Mouse (Mus musculus) kidney, embryonic 14.5 days (tissue): Measurements from ENCODE around the gene Rnf180. TPM values are rescaled to one million over a fixed set of nuclear protein-coding genes. Genes with fewer than 3 reads are reported as not detected.
A peak's percentile ranks its signal among the peaks of the same experiment; 100 is the strongest.

ENCODE experiments used
- ATAC-seq: fragments of 200-750 bp; cut with Nextera tagmentation; 2 replicates; pipeline ENCODE4 v1.8.0; 2017; ENCODE audit warnings: moderate number of reproducible peaks, mild to moderate bottlenecking, moderate TSS enrichment, moderate library complexity; ENCODE audit not compliant: low FRiP score, low TSS enrichment
- H3K27ac ChIP-seq: fragments of 300-500 bp; sonication (generic); 2 replicates; pipeline ENCODE4 v1.5.1; 2014; ENCODE audit warnings: low read depth, mild to moderate bottlenecking, low read length, moderate library complexity, mixed read lengths
- H3K27me3 ChIP-seq: fragments of 300-500 bp; sonication (generic); 2 replicates; pipeline ENCODE4 v1.6.1; 2014; ENCODE audit warnings: mild to moderate bottlenecking, low read length; ENCODE audit not compliant: control insufficient read depth, insufficient read depth
- H3K36me3 ChIP-seq: fragments of 300-500 bp; sonication (generic); 2 replicates; pipeline ENCODE4 v1.6.1; 2014; ENCODE audit warnings: low read length, mixed read lengths; ENCODE audit not compliant: control insufficient read depth, insufficient read depth
- H3K4me1 ChIP-seq: fragments of 300-500 bp; sonication (generic); 2 replicates; pipeline ENCODE4 v1.6.1; 2014; ENCODE audit warnings: low read length, mixed read lengths; ENCODE audit not compliant: control insufficient read depth, insufficient read depth
- H3K4me2 ChIP-seq: fragments of 300-500 bp; sonication (generic); replicated peaks from 2 replicates; pipeline ENCODE4 v1.6.1; 2014; ENCODE audit warnings: low read depth, mild to moderate bottlenecking, low read length
- H3K4me3 ChIP-seq: fragments of 300-500 bp; sonication (generic); 2 replicates; pipeline ENCODE4 v1.5.1; 2014; ENCODE audit warnings: mild to moderate bottlenecking, low read length
- H3K9ac ChIP-seq: fragments of 300-500 bp; sonication (generic); 2 replicates; pipeline ENCODE4 v1.6.1; 2014; ENCODE audit warnings: low read depth, mild to moderate bottlenecking, low read length, moderate library complexity
- H3K9me3 ChIP-seq: fragments of 300-500 bp; sonication (generic); 2 replicates; pipeline ENCODE4 v1.6.1; 2016; ENCODE audit warnings: low read length; ENCODE audit not compliant: control insufficient read depth
- WGBS: fragments of 180-500 bp; shearing (Covaris S2); extraction: QIAGEN DNeasy Blood & Tissue Kit; methylation state at CpG from one replicate; pipeline ENCODE4 v1.1.7; 2014; 5-methylcytosine and 5-hydroxymethylcytosine counted together
- polyA plus RNA-seq: library from polyadenylated mRNA; unstranded; fragments of >200 nt; fragmentation: Nextera tagmentation; extraction: Ambion mirVana; gene quantifications from 2 replicates; pipeline ENCODE4 v1.2.1, GENCODE M21; 2014

Rnf180 gene
- polyA plus RNA-seq, 1 experiment from 2014 or later: 12.0 TPM

DNA sequence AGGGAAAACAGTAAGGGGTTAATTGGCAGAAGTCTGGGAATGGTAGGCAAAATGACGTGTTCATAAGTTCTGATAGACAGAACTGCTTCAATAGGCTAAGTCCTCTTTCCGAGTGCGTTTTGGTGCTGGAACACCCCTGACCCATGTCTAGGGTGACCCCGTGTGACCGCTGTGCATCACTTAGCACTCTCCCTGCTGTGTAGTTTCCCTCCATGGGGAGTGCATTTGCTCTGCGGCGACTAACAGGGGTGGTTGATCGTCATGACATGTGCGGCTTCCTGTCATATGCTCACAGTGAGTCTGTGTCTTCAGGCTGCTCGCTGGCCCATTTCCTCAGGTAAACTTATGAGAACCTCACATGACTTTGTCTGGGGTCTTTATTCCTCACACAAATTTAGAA lies 70.6 kb downstream of the Rnf180 start:
- no peak overlapping the region for H3K4me2 ChIP-seq
- no peaks in the 10 kb centered on the region for H3K9me3 ChIP-seq
- H3K27ac ChIP-seq: no peak overlapping the region
- H3K4me1 ChIP-seq: no peaks in the 10 kb centered on the region
- H3K9ac ChIP-seq: no peak overlapping the region
- no peaks in the 10 kb centered on the region for H3K36me3 ChIP-seq
- whole genome bisulfite sequencing: 54% methylated on average over 10 of the region's 10 CpGs
- no peak overlapping the region for H3K4me3 ChIP-seq
- no peak for ATAC-seq
- no peaks in the 10 kb centered on the region for H3K27me3 ChIP-seq

DNA sequence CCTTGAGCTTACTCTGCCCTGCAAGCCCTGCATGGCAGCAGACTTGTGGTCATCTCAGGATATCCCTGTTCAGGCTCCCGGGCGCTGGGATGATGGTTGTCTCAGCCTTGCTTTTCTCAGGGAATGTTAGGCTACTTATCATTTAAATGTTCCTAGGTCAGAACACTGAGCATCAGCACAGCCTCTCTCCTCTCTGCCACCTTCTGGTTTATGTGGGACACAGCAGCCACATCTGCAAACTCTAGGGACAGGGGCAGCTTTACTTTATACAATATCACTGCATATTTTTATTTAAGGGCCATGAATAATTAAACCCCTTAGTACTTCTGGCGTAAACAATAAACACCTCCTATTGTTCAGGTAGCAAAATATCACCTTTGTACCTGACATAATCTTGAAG lies 71.5 kb downstream of the Rnf180 start:
- 69% methylated on average over 3 of the region's 3 CpGs for WGBS

DNA sequence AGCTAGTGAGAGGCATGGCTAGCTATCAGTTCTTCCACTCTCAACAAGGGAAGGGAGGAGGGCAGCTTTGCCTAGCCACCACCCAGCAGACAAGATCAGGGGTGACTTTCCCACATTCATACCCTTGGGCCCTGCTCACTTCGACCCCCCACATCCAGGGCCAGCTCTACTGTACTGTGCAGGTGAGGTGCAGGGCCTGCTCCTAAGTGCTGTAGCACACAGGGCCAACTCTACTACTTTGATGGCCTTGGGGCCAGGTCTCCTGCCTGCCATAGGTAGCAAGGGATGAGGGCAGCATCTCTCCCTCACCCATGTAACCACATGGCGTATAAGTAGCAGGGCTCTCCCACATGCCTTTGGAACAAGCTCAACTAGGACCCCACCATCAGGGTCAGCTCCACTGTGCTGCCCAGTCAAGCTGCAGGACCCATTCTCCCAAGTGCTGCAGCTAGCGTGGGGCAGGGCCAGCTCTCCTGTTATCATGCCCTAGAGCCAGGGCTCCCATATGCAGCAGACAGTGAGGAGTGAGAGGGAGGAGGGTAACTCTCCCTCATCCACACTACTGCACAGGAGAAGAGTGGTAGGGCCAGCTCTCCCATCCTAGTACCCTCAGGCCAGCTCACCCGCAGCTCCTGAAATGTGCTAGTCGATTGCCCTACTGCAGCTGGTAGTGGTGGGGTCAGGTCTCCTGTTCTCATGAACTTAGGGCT lies 72.4 kb downstream of the Rnf180 start:
- Histone ChIP-seq H3K27ac (no peak overlapping the region), H3K9ac (no peak overlapping the region), H3K4me3 (no peak overlapping the region), H3K9me3 (no peaks in the 10 kb centered on the region), H3K36me3 (no peaks in the 10 kb centered on the region), H3K4me1 (no peaks in the 10 kb centered on the region), H3K4me2 (no peak overlapping the region), H3K27me3 (no peaks in the 10 kb centered on the region)
- no peak for ATAC-seq
- 88% methylated on average over 5 of the region's 5 CpGs for WGBS

More for the DNA sequence above, 71.5 kb downstream of the Rnf180 start:
- no peak overlapping the region for H3K4me3 ChIP-seq
- H3K9me3 ChIP-seq: no peaks in the 10 kb centered on the region
- ATAC-seq: 0 out of 2 replicates have a peak, but pooled peaks have one; percentile 49
- H3K9ac ChIP-seq: no peak overlapping the region
- H3K4me1 ChIP-seq: no peaks in the 10 kb centered on the region
- no peak overlapping the region for H3K4me2 ChIP-seq
- no peaks in the 10 kb centered on the region for H3K27me3 ChIP-seq
- no peaks in the 10 kb centered on the region for H3K36me3 ChIP-seq
- no peak overlapping the region for H3K27ac ChIP-seq

DNA sequence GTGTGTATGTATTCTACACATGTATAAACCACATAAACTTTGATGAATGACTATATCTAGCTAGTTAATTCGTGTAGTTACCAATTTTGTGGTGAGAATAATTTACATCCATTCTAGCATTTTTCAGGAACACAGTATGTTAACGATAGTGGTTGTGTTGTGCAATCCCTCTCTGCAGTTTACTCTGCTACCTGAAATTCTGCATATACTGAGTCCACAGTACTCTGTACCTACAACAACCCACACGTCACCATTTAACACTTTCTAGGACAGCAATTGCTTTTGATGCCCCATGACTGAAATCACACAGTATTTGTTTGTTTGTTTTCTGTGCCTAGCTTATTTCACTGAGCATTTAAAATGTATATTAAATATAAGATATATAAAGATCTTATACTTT lies 83.9 kb downstream of the Rnf180 start:
- Histone ChIP-seq H3K27ac (no peak overlapping the region), H3K9me3 (no peaks in the 10 kb centered on the region), H3K9ac (no peak overlapping the region), H3K36me3 (no peaks in the 10 kb centered on the region), H3K4me1 (no peaks in the 10 kb centered on the region), H3K27me3 (no peaks in the 10 kb centered on the region), H3K4me3 (no peak overlapping the region), H3K4me2 (no peak overlapping the region)
- WGBS: 82% methylated on average over 3 of the region's 3 CpGs
- no peak for ATAC-seq

DNA sequence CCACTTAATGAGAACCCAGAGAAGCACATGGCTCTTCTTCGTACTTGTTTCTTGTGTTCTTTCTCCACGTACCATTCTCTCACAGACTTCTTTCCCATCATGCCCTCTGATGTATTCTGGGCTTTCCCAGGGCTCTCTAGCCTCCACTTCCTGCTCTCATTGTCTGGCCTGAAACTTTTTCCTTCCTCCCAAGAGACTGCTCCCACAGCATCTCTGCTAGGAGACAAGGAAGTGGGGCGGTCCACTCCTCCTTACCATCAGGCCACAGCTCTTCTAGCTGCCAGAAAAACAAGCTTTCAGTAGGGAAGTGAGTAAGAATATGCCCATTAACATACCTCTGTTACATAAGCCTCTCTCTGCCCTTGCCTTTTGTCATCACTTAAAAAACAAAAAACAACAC lies 90.8 kb downstream of the Rnf180 start:
- no peak overlapping the region for H3K4me2 ChIP-seq
- no peak overlapping the region for H3K27ac ChIP-seq
- H3K4me3 ChIP-seq: no peak overlapping the region
- WGBS: 85% methylated on average over 3 of the region's 3 CpGs
- H3K36me3 ChIP-seq: no peaks in the 10 kb centered on the region
- no peaks in the 10 kb centered on the region for H3K9me3 ChIP-seq
- no peak overlapping the region for H3K9ac ChIP-seq
- no peaks in the 10 kb centered on the region for H3K4me1 ChIP-seq
- ATAC-seq: no peak
- H3K27me3 ChIP-seq: no peaks in the 10 kb centered on the region

DNA sequence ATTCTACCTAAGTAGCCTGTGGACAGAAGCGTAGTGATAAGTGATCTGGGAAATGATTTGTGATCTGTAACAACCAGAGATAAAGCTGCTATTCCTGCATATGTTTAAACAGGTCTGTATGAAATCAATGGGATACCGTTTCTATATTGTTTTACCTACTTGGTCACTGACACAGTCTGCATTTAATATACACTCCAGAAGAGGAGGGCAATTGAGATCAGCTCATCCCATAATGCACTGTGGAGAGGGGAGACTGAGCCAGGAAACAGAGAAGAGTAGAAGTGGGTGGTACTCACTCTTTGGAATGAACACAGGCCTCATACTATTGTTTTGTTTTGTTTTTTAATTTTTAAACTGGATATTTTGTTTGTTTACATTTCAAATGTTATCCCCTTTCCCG lies 96.0 kb downstream of the Rnf180 start:
- H3K27me3 ChIP-seq: no peaks in the 10 kb centered on the region
- no peaks in the 10 kb centered on the region for H3K36me3 ChIP-seq
- no peak for ATAC-seq
- no peak overlapping the region for H3K9ac ChIP-seq
- H3K4me2 ChIP-seq: no peak overlapping the region
- no peak overlapping the region for H3K27ac ChIP-seq
- no peaks in the 10 kb centered on the region for H3K4me1 ChIP-seq
- 78% methylated on average over 3 of the region's 3 CpGs for WGBS
- no peak overlapping the region for H3K4me3 ChIP-seq
- no peaks in the 10 kb centered on the region for H3K9me3 ChIP-seq

DNA sequence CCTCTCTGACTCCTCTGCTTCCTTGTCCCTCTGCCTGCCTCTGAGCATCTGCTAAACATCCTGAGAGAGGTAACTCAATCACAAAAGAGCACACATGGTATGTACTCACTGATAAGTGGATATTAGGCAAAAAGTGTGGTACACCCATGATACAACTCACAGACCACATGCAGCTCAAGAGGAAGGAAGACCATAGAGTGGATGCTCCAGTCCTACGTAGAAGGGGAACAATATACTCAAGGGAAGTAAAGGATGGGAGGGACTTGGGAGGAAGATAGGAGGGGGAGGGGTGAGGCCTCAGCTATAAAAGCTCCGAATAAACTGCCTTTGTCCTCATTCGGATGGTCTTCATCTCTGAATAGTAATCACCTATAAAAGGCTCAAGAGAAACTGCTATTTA lies 96.6 kb downstream of the Rnf180 start:
- no peak overlapping the region for H3K4me3 ChIP-seq
- ATAC-seq: no peak
- 43% methylated on average over 3 of the region's 3 CpGs for WGBS
- H3K9me3 ChIP-seq: no peaks in the 10 kb centered on the region
- H3K4me2 ChIP-seq: no peak overlapping the region
- no peaks in the 10 kb centered on the region for H3K36me3 ChIP-seq
- H3K27ac ChIP-seq: no peak overlapping the region
- H3K4me1 ChIP-seq: no peaks in the 10 kb centered on the region
- no peaks in the 10 kb centered on the region for H3K27me3 ChIP-seq
- no peak overlapping the region for H3K9ac ChIP-seq

DNA sequence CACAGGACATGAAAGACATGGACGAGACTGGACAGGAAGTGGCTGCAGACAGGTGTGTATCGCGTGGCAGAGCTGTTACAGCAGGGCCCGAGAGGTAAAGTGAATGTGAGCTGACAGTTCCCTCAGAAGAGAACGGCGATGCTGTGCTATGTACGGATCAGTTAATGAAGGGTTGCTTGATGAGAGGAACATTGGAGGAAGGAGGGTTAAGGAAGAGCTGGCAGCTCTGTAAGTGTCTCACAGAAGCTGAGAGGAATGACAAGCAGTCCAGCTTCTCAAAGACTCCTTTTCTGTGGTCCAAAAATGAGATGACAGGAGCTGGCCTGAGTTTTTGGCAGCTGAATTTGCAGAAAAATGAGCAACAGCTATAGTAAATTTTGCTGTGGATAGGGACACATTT lies 101.0 kb downstream of the Rnf180 start:
- 70% methylated on average over 7 of the region's 7 CpGs for WGBS
- Histone ChIP-seq H3K4me3 (no peak overlapping the region), H3K9ac (no peak overlapping the region), H3K4me1 (no peaks in the 10 kb centered on the region), H3K27me3 (no peaks in the 10 kb centered on the region), H3K27ac (no peak overlapping the region), H3K36me3 (no peaks in the 10 kb centered on the region), H3K4me2 (no peak overlapping the region), H3K9me3 (no peaks in the 10 kb centered on the region)
- no peak for ATAC-seq

DNA sequence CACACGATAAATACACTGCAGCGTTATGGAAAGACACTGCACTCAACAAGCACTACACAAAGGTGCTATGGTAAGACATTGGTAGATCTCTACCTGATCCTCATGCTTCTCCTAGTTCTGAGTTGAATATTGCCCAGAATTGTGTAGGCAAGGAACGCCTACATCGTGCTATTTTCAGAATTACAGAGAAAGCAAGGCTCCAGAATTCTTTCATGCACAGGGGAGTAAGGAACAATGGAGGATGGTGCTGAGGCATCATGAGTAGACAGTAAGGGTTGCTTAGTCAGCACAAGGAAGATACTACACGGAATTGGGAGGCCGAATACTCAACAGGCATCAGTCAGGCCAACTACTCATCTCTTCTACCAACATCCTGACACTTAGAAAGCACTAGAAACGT lies 105.9 kb downstream of the Rnf180 start:
- 93% methylated on average over 7 of the region's 7 CpGs for WGBS
- no peak for ATAC-seq
- H3K4me1 ChIP-seq: no peaks in the 10 kb centered on the region

More for the DNA sequence above, 105.9 kb downstream of the Rnf180 start:
- Histone ChIP-seq H3K4me2 (no peak overlapping the region), H3K4me3 (no peak overlapping the region), H3K27ac (no peak overlapping the region), H3K9me3 (no peaks in the 10 kb centered on the region), H3K27me3 (no peaks in the 10 kb centered on the region), H3K36me3 (no peaks in the 10 kb centered on the region), H3K9ac (no peak overlapping the region)
